Mouse (Mus musculus) ES-CJ7 (cell line): ENCODE data around the gene Atg4a-ps.
"Not testable (repeated sequence)": the region's sequence is repeated elsewhere in the genome, so short reads cannot be mapped to it uniquely, and the experiment has no call there.

ENCODE experiments used
- DNase-seq: peaks from one replicate; pipeline ENCODE4 v3.0.0; 2011; ENCODE audit warnings: low read depth, low spot score

The Atg4a-ps gene

GRCm38 (mm10) chr3:103645968-103646367 is at the start of gene Atg4a-ps:
TSS of gene Atg4a-ps (minus strand) at chr3:103646068.
- DNase-seq, result not testable (repeated sequence)

GRCm38 (mm10) chr3:103695556-103695955 is 49.7 kb upstream of the Atg4a-ps start:
- no peak for DNase-seq

- DNase-seq, result no peak
Observed at GRCm38 (mm10) chr3:103690506-103690905, 44.6 kb upstream of the Atg4a-ps start.

GRCm38 (mm10) chr3:103689043-103689442 is 43.2 kb upstream of the Atg4a-ps start:
- DNase-seq, result peak; percentile 43

GRCm38 (mm10) chr3:103683966-103684319 is 38.1 kb upstream of the Atg4a-ps start:
- DNase-seq, result no peak

- peak; percentile 88 for DNase-seq
Observed at GRCm38 (mm10) chr3:103683234-103683965, 37.5 kb upstream of the Atg4a-ps start.

- no peak for DNase-seq
Observed at GRCm38 (mm10) chr3:103682473-103682872, 36.6 kb upstream of the Atg4a-ps start.

GRCm38 (mm10) chr3:103678811-103679210 is 32.9 kb upstream of the Atg4a-ps start:
- DNase-seq, result no peak

GRCm38 (mm10) chr3:103672716-103673115 is 26.8 kb upstream of the Atg4a-ps start:
- DNase-seq, result no peak

- no peak for DNase-seq
Observed at GRCm38 (mm10) chr3:103672113-103672512, 26.2 kb upstream of the Atg4a-ps start.

- DNase-seq, result no peak
Observed at GRCm38 (mm10) chr3:103663385-103663784, 17.5 kb upstream of the Atg4a-ps start.

GRCm38 (mm10) chr3:103661714-103662113 is 15.8 kb upstream of the Atg4a-ps start:
- no peak for DNase-seq

GRCm38 (mm10) chr3:103660012-103660411 is 14.1 kb upstream of the Atg4a-ps start:
- no peak for DNase-seq

- no peak for DNase-seq
Observed at GRCm38 (mm10) chr3:103650406-103650805, 4.5 kb upstream of the Atg4a-ps start.

GRCm38 (mm10) chr3:103649716-103650115 is 3.8 kb upstream of the Atg4a-ps start:
- no peak for DNase-seq

- DNase-seq, result no peak
Observed at GRCm38 (mm10) chr3:103648486-103648885, 2.6 kb upstream of the Atg4a-ps start.

- DNase-seq, result no peak
Observed at GRCm38 (mm10) chr3:103647164-103647867, 1.4 kb upstream of the Atg4a-ps start.

- DNase-seq, result no peak
Observed at GRCm38 (mm10) chr3:103641301-103641700, 4.6 kb downstream of the Atg4a-ps start.

- no peak for DNase-seq
Observed at GRCm38 (mm10) chr3:103640226-103640803, 5.6 kb downstream of the Atg4a-ps start.

GRCm38 (mm10) chr3:103637641-103638040 is 8.2 kb downstream of the Atg4a-ps start:
- DNase-seq, result no peak

GRCm38 (mm10) chr3:103634256-103634655 is 11.6 kb downstream of the Atg4a-ps start:
- DNase-seq, result no peak

- no peak for DNase-seq
Observed at GRCm38 (mm10) chr3:103633831-103634230, 12.0 kb downstream of the Atg4a-ps start.

GRCm38 (mm10) chr3:103633124-103633523 is 12.7 kb downstream of the Atg4a-ps start:
- DNase-seq, result no peak
